Comparison of ENCODE assay signal across 22 mouse cellular contexts in the genomic region with DNA sequence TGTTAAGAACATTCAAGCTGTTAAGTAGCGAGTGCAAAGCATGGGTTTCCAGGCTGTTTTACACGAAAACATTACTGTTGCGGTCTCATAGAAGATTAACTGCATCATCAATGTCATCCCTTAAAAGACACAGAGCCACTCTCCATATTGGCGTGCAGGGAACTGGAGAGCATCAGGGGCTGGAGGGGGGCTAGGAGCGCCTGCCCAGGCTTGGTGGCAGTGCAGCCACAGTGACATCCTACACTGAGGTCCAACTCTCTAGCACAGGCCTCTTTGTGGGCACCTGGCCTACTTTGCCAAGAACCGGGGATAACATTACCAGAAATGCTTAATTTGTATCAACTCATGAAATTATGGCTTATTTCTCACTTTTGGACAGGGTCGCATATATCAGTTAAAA. TPM values are rescaled to one million over a fixed set of nuclear protein-coding genes. Genes with fewer than 3 reads are reported as not detected.
DNase-seq lines count a peak whose midpoint lies in the region; ATAC-seq and TF ChIP-seq lines count a peak whose summit lies in the region.
"Had no signal": no experiment of that assay in that cellular context is flagged by ENCODE, and none has a peak within 500 bp of the region (broad histone marks: within the 10 kb centered on the region; RNA-seq: fewer than 3 reads in every experiment).

No protein-coding gene starts in this region.

- no peak overlapping the region for H3K9ac ChIP-seq in forebrain, postnatal 0 days
- H3K9ac ChIP-seq in forebrain, embryonic 12.5 days, result no peak overlapping the region

- no peaks in the 10 kb centered on the region for H3K9me3 ChIP-seq in forebrain, postnatal 0 days (ENCODE audit: low read length)
- H3K9me3 ChIP-seq in forebrain, embryonic 12.5 days, result no peaks in the 10 kb centered on the region
- H3K9me3 ChIP-seq: G1E had no signal

- no peaks in the 10 kb centered on the region for H3K36me3 ChIP-seq in forebrain, postnatal 0 days (ENCODE audit: insufficient read depth)
- H3K36me3 ChIP-seq in forebrain, embryonic 12.5 days (replicated peaks), result no peaks in the 10 kb centered on the region

- H3K27me3 ChIP-seq in cerebellum, adult 2 months (ENCODE audit: control insufficient read depth, insufficient read depth, low read length), result no peaks in the 10 kb centered on the region
- H3K27me3 ChIP-seq in forebrain, postnatal 0 days (ENCODE audit: insufficient read depth, low read length), result no peaks in the 10 kb centered on the region
- no peaks in the 10 kb centered on the region for H3K27me3 ChIP-seq in forebrain, embryonic 12.5 days
- H3K27me3 ChIP-seq: CH12.LX, Patski had no signal

- no peak for TF ChIP-seq POLR2A in cerebellum, adult 2 months (IDR thresholded peaks at IDR 0.05; ENCODE audit: borderline replicate concordance, insufficient read depth, low read length)

- no peak overlapping the region for H3K4me3 ChIP-seq in cerebellum, adult 2 months (replicated peaks; ENCODE audit: insufficient read depth, low read depth, low read length)
- H3K4me3 ChIP-seq in forebrain, postnatal 0 days (ENCODE audit: low read depth, low read length), result no peak overlapping the region
- no peak overlapping the region for H3K4me3 ChIP-seq in forebrain, embryonic 12.5 days (replicated peaks)

- no peak for TF ChIP-seq CTCF in cerebellum, adult 2 months (IDR thresholded peaks at IDR 0.05; ENCODE audit: borderline replicate concordance, insufficient read depth, low read depth, low read length)
- no peak for TF ChIP-seq CTCF in forebrain, postnatal 0 days (IDR thresholded peaks at IDR 0.05; ENCODE audit: low read depth)

- peak; percentile 62 to 69 for DNase-seq in cerebellum, postnatal 10 days
- no peak for DNase-seq in cerebellum, adult 2 months
- DNase-seq in forebrain, postnatal 0 days, result peak; percentile 34
- peak; percentile 2 for DNase-seq in kidney, adult 11 months
- DNase-seq in kidney, postnatal 36 days, result no peak
- DNase-seq in testis, postnatal 10 days (ENCODE audit: low spot score), result peak; percentile 37
- no peak for DNase-seq in testis, postnatal 14 days (ENCODE audit: low spot score)
- DNase-seq: adrenal gland, adult 2 months; adrenal gland, adult 8-10 months; adrenal gland, postnatal 10 days; adrenal gland, postnatal 14 days; adrenal gland, postnatal 25 days; adrenal gland, postnatal 36 days; B cell, adult 2 months; cerebellum, adult 11 months; cerebellum, adult 11-12 months had no signal

- H3K4me1 ChIP-seq in cerebellum, adult 2 months (ENCODE audit: control insufficient read depth, insufficient read depth, low read length), result peaks cover 36% of the 10 kb centered on the region
- no peaks in the 10 kb centered on the region for H3K4me1 ChIP-seq in forebrain, postnatal 0 days (ENCODE audit: insufficient read depth)
- H3K4me1 ChIP-seq in forebrain, embryonic 12.5 days, result peaks cover 30% of the 10 kb centered on the region

- H3K27ac ChIP-seq in cerebellum, adult 2 months (ENCODE audit: insufficient read depth, low read length), result no peak overlapping the region
- no peak overlapping the region for H3K27ac ChIP-seq in forebrain, postnatal 0 days (ENCODE audit: low read depth, low read length)
- H3K27ac ChIP-seq in forebrain, embryonic 12.5 days, result no peak overlapping the region

- 85% methylated on average over 7 of the region's 7 CpGs for WGBS in cerebellum, adult 2 months
- 82% methylated on average over 7 of the region's 7 CpGs for WGBS in forebrain, postnatal 0 days
- 95% methylated on average over 7 of the region's 7 CpGs for WGBS in forebrain, embryonic 12.5 days

- no peak; the same call in 1 of the 2 replicates for ATAC-seq in forebrain, postnatal 0 days
- no peak for ATAC-seq in forebrain, embryonic 12.5 days (ENCODE audit: low FRiP score)
- ATAC-seq: activated CD4-positive, CD25-positive, alpha-beta regulatory T cell, adult 4 months; CD4-positive, CD25-positive, alpha-beta regulatory T cell, adult 4 months; Patski had no signal

- no peak overlapping the region for H3K4me2 ChIP-seq in forebrain, postnatal 0 days (ENCODE audit: low read depth)
- H3K4me2 ChIP-seq in forebrain, embryonic 12.5 days, result no peak overlapping the region

RNA-seq across cellular contexts. Expression of a gene that starts 22.2 kb away (rescaled TPM):
- polyA plus RNA-seq in cerebellum, adult 2 months (2012; rRNA removed), result 12.3 and 13.6 TPM in 2 replicates
- 14.3 and 18.9 TPM in 2 replicates for total RNA-seq in forebrain, postnatal 0 days (2014; rRNA removed)
- 4.0 and 7.0 TPM in 2 replicates for polyA plus RNA-seq in forebrain, postnatal 0 days (2015; fragmentation: Nextera tagmentation; extraction: Ambion mirVana)
- 14.3 and 15.3 TPM in 2 replicates for polyA plus RNA-seq in forebrain, embryonic 12.5 days (2016; fragmentation: Nextera tagmentation; extraction: Ambion mirVana)

Comparison
In these comparisons a context has a peak if more than half of its experiments do, and no peak if none do; other contexts are left out.
1. DNase-seq: peak in cerebellum, postnatal 10 days (2 of 2), forebrain, postnatal 0 days (single experiment), kidney, adult 11 months (single experiment) and testis, postnatal 10 days (single experiment); none in cerebellum, adult 2 months (0 of 2), kidney, postnatal 36 days (0 of 2) and testis, postnatal 14 days (single experiment).